Mouse (Mus musculus): ENCODE data around the gene Cog2.

DNA sequence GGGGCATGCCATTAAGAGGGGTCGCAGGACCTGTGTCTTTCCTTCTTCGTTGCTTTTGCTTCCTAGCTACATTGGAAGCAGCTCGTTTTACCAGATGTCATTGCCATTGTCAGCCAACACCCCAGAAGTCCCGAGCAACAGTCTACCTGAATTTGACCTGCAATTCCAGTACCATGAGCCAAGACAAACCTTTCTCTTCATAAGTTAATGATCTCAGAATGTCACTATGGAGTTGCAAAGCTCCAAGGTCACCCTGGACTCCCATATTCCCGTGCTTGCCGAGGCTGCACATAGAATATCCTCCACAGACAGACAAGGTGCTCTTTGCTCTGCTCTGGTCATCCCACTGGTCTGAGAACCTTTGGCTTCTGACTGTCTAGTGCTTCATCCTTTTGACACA, 46.6 kb downstream of the Cog2 start:
- TF ChIP-seq EP300 (IDR thresholded peaks at IDR 0.05; ENCODE audit: low read depth in 1 of 2, low read length in 2 of 2) (no peak), GABPA (IDR thresholded peaks at IDR 0.05; ENCODE audit: low read depth, low read length) (no peak)
